Mouse (Mus musculus): Measurements from ENCODE around the gene Cib4.

Gene Cib4

GRCm38 (mm10) chr5:30545698-30546097 lies at the start of gene Cib4:
TSS of gene Cib4 (minus strand) at chr5:30545836.
- DNase-seq (ENCODE audit: low read depth): no peak

DNA sequence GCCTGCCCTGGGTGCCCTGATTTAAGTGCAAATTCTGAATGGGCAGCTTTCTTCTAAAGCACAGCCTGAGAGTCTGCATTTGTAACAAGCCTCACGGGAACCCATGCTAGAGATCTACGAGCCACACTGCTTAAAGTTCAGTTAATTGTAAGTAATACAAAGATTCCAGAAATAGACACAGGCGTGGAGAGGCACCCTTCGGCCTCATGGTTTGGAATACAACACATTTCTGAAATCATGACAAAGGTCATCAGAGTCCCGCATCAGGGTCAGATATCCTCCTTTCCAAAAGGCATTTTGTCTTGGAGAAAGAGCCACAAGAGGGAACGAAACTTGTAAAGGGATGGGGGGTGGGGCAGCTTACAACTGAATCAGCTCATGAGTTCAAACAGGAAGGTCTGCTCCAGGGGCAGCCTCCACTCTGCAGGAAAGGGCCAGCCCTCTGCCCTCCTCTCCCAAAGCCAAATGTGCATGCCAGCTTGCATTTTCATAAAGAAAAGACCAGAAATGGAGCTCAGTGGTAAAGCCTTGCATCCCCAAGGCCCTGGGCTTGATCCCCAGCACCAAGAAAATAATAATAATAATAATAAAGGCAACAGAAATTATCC lies 49.4 kb upstream of the Cib4 start:
- no peak for DNase-seq (ENCODE audit: low read depth)

DNA sequence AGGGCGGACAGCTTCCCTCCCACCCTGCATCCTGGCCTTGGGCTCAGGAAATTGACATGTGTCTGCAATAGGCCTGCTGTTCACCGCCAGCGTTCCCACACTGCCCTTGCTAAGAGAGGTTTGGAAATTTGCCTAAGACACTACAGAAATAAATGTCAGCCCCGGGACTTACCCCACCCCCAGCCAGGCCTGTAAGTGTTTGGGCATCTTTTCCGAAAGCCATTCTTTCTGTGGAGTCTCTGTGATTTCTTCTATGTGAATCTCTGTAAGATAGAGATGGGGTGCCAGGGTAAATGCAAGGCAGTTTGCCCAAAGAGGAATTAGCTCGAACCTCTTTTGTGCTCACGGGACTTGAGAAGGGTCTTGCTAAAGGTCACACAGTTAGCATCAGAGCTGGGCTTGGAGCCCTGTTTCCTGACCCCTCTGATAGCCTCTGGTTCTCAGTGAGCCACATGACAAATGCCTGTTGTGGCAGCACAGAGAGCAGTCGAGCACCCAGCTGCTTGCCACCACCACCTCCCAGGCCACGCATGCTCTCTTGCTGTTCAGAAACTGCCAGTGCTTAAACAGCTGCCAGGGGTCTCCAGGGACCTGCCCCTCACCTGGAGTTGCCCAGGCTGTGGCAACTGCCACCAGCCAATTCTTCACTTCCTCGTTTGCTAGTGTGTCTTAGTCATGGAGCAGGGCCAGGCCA lies 48.3 kb upstream of the Cib4 start:
- no peak for DNase-seq (ENCODE audit: low read depth)

- DNase-seq (ENCODE audit: low read depth): no peak
These were observed 47.7 kb upstream of the Cib4 start for GRCm38 (mm10) chr5:30593360-30593759.

GRCm38 (mm10) chr5:30592279-30592980 lies 46.8 kb upstream of the Cib4 start:
- DNase-seq (ENCODE audit: low read depth): no peak

- no peak for DNase-seq (ENCODE audit: low read depth)
These were observed 46.1 kb upstream of the Cib4 start for GRCm38 (mm10) chr5:30591786-30592185.

- DNase-seq (ENCODE audit: low read depth): no peak
These were observed 45.6 kb upstream of the Cib4 start for GRCm38 (mm10) chr5:30591205-30591731.

GRCm38 (mm10) chr5:30590231-30590630 lies 44.6 kb upstream of the Cib4 start:
- DNase-seq (ENCODE audit: low read depth): no peak

GRCm38 (mm10) chr5:30589546-30589945 lies 43.9 kb upstream of the Cib4 start:
- no peak for DNase-seq (ENCODE audit: low read depth)

GRCm38 (mm10) chr5:30589069-30589468 lies 43.4 kb upstream of the Cib4 start:
- DNase-seq (ENCODE audit: low read depth): no peak

GRCm38 (mm10) chr5:30588301-30588968 lies 42.8 kb upstream of the Cib4 start:
- DNase-seq (ENCODE audit: low read depth): no peak

GRCm38 (mm10) chr5:30587681-30588300 lies 42.2 kb upstream of the Cib4 start, which contains the start of gene Kcnk3:
TSS of gene Kcnk3 (plus strand) at chr5:30588170.
- DNase-seq (ENCODE audit: low read depth): peak; percentile 23

DNA sequence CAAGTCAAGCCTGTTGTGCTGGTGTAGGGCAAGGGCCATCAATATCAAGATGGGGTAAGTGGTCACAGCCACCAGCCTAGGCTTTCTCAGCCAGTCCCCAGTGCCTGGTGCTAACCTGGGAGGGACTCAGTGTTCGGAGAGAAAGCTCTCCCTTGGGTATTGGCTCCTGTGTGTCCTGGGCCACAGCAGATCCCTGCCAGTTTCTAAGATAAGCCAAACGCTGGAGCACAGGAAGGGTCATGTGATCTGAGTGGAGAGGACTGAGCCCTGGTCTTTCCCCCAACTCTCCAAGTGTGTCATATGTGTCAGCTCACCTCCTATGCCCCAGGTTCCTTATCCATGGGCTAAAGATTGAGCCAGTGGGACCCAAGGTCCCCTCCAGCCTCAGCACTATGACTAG lies 41.5 kb upstream of the Cib4 start:
- no peak for DNase-seq (ENCODE audit: low read depth)

DNA sequence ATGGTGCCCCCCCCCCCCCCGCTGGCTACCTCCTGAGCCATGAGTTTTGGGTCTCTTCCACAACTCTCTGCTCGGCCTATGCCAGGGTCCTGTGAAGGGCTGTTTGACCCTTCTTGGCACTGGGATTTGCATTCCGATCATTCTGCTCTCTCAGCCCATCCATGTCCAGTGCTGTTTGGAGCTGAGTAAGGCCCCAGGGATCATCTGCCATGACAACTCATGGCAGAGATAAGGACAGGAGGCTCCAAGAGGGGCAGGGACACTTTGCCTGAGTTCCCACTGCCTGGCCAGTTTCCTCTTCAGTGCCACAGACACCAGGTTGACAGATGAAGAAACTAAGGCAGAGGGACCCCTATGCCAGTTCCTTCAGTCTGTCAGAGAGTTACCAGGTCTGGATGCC lies 41.0 kb upstream of the Cib4 start:
- no peak for DNase-seq (ENCODE audit: low read depth)

GRCm38 (mm10) chr5:30582017-30582416 lies 36.4 kb upstream of the Cib4 start:
- no peak for DNase-seq (ENCODE audit: low read depth)

GRCm38 (mm10) chr5:30580725-30581124 lies 35.1 kb upstream of the Cib4 start:
- DNase-seq (ENCODE audit: low read depth): no peak

DNA sequence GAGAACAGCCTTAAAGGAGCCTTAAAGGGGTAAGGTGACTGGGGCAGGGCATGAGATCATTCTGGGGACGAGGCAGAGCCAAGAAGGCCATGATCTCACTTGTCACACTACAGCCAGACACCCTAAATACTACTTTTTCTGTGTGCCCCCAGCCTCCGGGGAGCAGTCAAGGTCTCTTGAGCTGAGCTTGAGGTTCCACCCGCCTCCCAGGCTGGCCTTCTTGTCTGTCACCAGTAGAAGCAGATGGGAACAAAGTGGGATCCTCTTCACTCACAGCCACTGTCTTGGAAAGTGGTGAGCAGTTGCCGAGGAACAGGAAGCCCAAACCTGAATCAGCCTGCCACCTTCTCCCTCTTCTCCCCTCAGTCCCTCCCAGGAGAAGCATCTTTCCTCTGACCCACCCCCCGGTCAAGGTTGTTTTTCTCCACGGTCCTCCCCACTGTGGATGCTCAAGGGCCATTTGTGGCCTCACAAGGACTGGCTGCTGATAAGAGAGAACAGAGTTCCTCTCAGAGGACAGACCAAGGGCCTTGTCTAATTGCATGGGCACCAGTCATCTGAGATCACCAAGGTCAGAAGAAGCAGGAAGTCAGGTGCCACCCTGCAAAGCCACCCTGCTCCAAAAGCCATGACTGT lies 32.9 kb upstream of the Cib4 start:
- no peak for DNase-seq (ENCODE audit: low read depth)

GRCm38 (mm10) chr5:30577654-30578310 lies 32.1 kb upstream of the Cib4 start:
- no peak for DNase-seq (ENCODE audit: low read depth)

- no peak for DNase-seq (ENCODE audit: low read depth)
These were observed 31.6 kb upstream of the Cib4 start for GRCm38 (mm10) chr5:30577251-30577650.

GRCm38 (mm10) chr5:30576233-30576632 lies 30.6 kb upstream of the Cib4 start:
- DNase-seq (ENCODE audit: low read depth): no peak

GRCm38 (mm10) chr5:30574367-30574766 lies 28.7 kb upstream of the Cib4 start:
- no peak for DNase-seq (ENCODE audit: low read depth)

Measured in induced T-regulatory cell, adult 2 months (primary cell).